Mouse (Mus musculus) lung, embryonic 16.5 days (tissue): ENCODE data around the gene Vmn2r54. TPM values are rescaled to one million over a fixed set of nuclear protein-coding genes. Genes with fewer than 3 reads are reported as not detected.
"Not testable (repeated sequence)": the region's sequence is repeated elsewhere in the genome, so short reads cannot be mapped to it uniquely, and the experiment has no call there.

Source experiments
- ATAC-seq: fragments of 200-750 bp; cut with Nextera tagmentation; 2 replicates; pipeline ENCODE4 v1.8.0; 2017; ENCODE audit warnings: low read depth, mild to moderate bottlenecking, moderate library complexity
- H3K27ac ChIP-seq: fragments of 300-500 bp; sonication (generic); 2 replicates; pipeline ENCODE4 v1.5.1; 2014; ENCODE audit warnings: mild to moderate bottlenecking, control low read depth, low read length
- H3K27me3 ChIP-seq: fragments of 300-500 bp; sonication (generic); 2 replicates; pipeline ENCODE4 v1.6.1; 2014; ENCODE audit warnings: low read depth, low read length, mixed read lengths; ENCODE audit not compliant: control insufficient read depth, insufficient read depth
- H3K36me3 ChIP-seq: fragments of 300-500 bp; sonication (generic); 2 replicates; pipeline ENCODE4 v1.6.1; 2014; ENCODE audit warnings: low read length; ENCODE audit not compliant: control insufficient read depth, insufficient read depth
- H3K4me1 ChIP-seq: fragments of 300-500 bp; sonication (generic); replicated peaks from 2 replicates; pipeline ENCODE4 v1.6.1; 2014; ENCODE audit warnings: low read length, mixed read lengths; ENCODE audit not compliant: control insufficient read depth, insufficient read depth
- H3K4me2 ChIP-seq: fragments of 300-500 bp; sonication (generic); 2 replicates; pipeline ENCODE4 v1.6.1; 2014; ENCODE audit warnings: low read depth, low read length, control low read depth
- H3K4me3 ChIP-seq: fragments of 300-500 bp; sonication (generic); 2 replicates; pipeline ENCODE4 v1.5.1; 2014; ENCODE audit warnings: mild to moderate bottlenecking, low read length, control low read depth
- H3K9ac ChIP-seq: fragments of 300-500 bp; sonication (generic); 2 replicates; pipeline ENCODE4 v1.6.1; 2014; ENCODE audit warnings: low read length, control low read depth
- H3K9me3 ChIP-seq: fragments of 300-500 bp; sonication (generic); 2 replicates; pipeline ENCODE4 v1.6.1; 2016; ENCODE audit warnings: low read length; ENCODE audit not compliant: control insufficient read depth
- WGBS: fragments of 180-500 bp; shearing (Covaris S2); extraction: QIAGEN DNeasy Blood & Tissue Kit; methylation state at CpG from one replicate; pipeline ENCODE4 v1.1.7; 2014; 5-methylcytosine and 5-hydroxymethylcytosine counted together
- polyA plus RNA-seq: library from polyadenylated mRNA; unstranded; fragments of >200 nt; fragmentation: Nextera tagmentation; extraction: Ambion mirVana; gene quantifications from 2 replicates; pipeline ENCODE4 v1.2.1, GENCODE M21; 2015

Gene Vmn2r54
- not detected in 2 replicates for polyA plus RNA-seq

DNA sequence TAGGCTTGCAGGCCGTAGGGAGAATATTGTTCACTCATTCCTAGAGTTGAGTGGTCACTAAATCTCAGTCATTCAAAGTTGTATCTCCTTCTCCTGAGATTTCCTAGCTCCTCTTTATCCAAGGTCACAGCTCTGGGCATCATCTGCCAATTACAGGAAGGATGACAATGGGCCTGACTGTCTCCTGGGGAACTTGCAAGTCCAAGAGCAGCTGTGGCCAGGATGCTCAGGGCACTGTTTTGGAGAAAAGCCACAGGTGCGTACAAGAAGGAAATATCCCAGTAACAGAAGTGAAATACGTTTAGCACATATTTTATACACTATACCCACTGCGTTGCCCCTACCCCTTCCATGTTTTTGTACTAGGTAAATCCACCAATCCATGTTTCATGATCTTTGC, at the start of gene Vmn2r54:
Gene Vmn2r54, minus strand, starts transcription at position 101 of the 400 bp plus-strand sequence.
- H3K27ac ChIP-seq, H3K4me1 ChIP-seq, H3K4me2 ChIP-seq, H3K27me3 ChIP-seq, H3K36me3 ChIP-seq, ATAC-seq, H3K9me3 ChIP-seq, H3K9ac ChIP-seq, H3K4me3 ChIP-seq: not testable (repeated sequence)
- WGBS: 73% methylated on average over 3 of the region's 4 CpGs

DNA sequence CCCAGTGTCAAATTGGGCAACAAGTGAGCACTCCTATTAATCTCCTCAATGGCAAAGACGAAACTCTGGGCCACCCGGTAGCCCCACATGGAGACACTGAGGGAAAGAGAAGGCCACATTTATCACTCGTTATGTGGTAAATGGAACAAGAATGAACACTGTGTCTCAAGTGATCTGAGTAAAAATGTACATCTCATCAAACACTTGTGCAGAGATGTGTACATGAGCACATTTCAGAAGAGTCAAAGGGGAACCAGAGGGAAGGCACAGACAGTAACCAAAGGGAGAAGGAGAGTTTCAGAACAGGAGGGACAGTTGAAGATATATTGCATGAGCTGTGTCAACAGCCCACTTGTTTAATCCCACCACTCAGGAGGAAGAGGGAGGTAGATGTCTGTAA, 44.8 kb upstream of the Vmn2r54 start, which contains the start of gene Vmn2r55:
Gene Vmn2r55, minus strand, starts transcription at position 101 of the 400 bp plus-strand sequence.
- H3K4me3 ChIP-seq, H3K9me3 ChIP-seq, H3K4me2 ChIP-seq, H3K9ac ChIP-seq, ATAC-seq, H3K4me1 ChIP-seq, H3K27ac ChIP-seq, H3K27me3 ChIP-seq, H3K36me3 ChIP-seq: not testable (repeated sequence)
- 87% methylated on average over 3 of the region's 3 CpGs for WGBS

DNA sequence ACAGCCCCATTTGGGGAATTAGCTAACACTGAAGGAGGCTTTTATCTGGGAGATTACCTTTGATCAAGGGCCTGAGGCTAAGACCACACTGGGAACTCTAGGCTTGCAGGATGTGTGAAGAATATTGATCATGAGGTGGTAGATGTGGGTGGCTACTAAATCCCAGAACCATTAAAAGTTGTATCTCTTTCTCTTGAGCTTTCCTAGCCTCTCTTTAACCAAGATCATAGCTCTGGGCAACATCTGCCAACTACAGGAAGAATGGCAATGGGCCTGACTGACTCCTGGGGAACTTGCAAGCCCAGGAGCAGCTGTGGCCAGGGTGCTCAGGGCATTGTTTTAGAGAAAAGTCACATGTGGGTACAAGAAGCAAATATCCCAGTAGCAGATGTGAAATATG, 31.4 kb downstream of the Vmn2r54 start, which contains the start of gene Vmn2r53:
Gene Vmn2r53, minus strand, starts transcription at position 101 of the 400 bp plus-strand sequence.
- Histone ChIP-seq H3K36me3 (no peaks in the 10 kb centered on the region), H3K4me1 (no peaks in the 10 kb centered on the region), H3K27me3 (no peaks in the 10 kb centered on the region), H3K9me3 (peaks cover 6% of the 10 kb centered on the region; the same call in 1 of the 2 replicates), H3K9ac (no peak within 1 kb of the TSS), H3K27ac (no peak within 1 kb of the TSS), H3K4me3 (no peak within 1 kb of the TSS), H3K4me2 (no peak within 1 kb of the TSS)
- ATAC-seq: no peak

Other genes with a start within 250 kb of the Vmn2r54 start
- gene Zfp551, start 217.6 kb downstream of the Vmn2r54 start, polyA plus RNA-seq: 3.2 and 3.7 TPM in 2 replicates
- 21.6 TPM in 2 replicates for gene Zfp606, start 162.0 kb downstream of the Vmn2r54 start, polyA plus RNA-seq
- not detected in 2 replicates for gene 2900092C05Rik, start 127.8 kb downstream of the Vmn2r54 start, polyA plus RNA-seq
- gene Vmn2r53, start 31.5 kb downstream of the Vmn2r54 start, polyA plus RNA-seq: 0.01 TPM in 2 replicates
- not detected in 2 replicates for gene Vmn2r55, start 44.7 kb upstream of the Vmn2r54 start, polyA plus RNA-seq
- gene Vmn2r56, start 94.7 kb upstream of the Vmn2r54 start, polyA plus RNA-seq: not detected in 2 replicates
- gene Zscan18, start 163.3 kb upstream of the Vmn2r54 start, polyA plus RNA-seq: 5.6 and 6.5 TPM in 2 replicates
- 13.6 and 14.5 TPM in 2 replicates for gene Zfp329, start 178.5 kb upstream of the Vmn2r54 start, polyA plus RNA-seq
- gene Zfp110, start 194.4 kb upstream of the Vmn2r54 start, polyA plus RNA-seq: 45.5 and 46.4 TPM in 2 replicates
- 4.1 and 4.7 TPM in 2 replicates for gene Zfp128, start 240.9 kb upstream of the Vmn2r54 start, polyA plus RNA-seq